Mouse (Mus musculus) adrenal gland, postnatal 25 days (tissue): Measurements from ENCODE around the gene Syf2. TPM values are rescaled to one million over a fixed set of nuclear protein-coding genes. Genes with fewer than 3 reads are reported as not detected.
"Not testable (repeated sequence)": the region's sequence is repeated elsewhere in the genome, so short reads cannot be mapped to it uniquely, and the experiment has no call there.

Experiments used
- DNase-seq: peaks from one replicate; pipeline ENCODE4 v3.0.0; 2021; ENCODE audit warnings: mixed read lengths
- long read RNA-seq: library from polyadenylated mRNA; stranded (forward); transcript quantifications from one replicate; pipeline ENCODE4 v2.0.0, GENCODE M21; 2021
- total RNA-seq: library from RNA; stranded (reverse); gene quantifications from 2 replicates; pipeline ENCODE4 v1.2.3, GENCODE M21; 2021

Gene Syf2
- 109 TPM in 2 replicates for total RNA-seq
- long read RNA-seq, transcript Syf2-201 (7 exons, 1,369 nt): major isoform, 79 of 87 reads
- long read RNA-seq, partial matches to known transcripts: 3 of 87 reads
- long read RNA-seq, other reads (novel, unspliced or antisense): 5 of 87 reads

GRCm38 (mm10) chr4:134930684-134931481, at the start of gene Syf2:
Gene Syf2 (plus strand): TSS chr4:134930898.
- DNase-seq: peak; percentile 95

DNA sequence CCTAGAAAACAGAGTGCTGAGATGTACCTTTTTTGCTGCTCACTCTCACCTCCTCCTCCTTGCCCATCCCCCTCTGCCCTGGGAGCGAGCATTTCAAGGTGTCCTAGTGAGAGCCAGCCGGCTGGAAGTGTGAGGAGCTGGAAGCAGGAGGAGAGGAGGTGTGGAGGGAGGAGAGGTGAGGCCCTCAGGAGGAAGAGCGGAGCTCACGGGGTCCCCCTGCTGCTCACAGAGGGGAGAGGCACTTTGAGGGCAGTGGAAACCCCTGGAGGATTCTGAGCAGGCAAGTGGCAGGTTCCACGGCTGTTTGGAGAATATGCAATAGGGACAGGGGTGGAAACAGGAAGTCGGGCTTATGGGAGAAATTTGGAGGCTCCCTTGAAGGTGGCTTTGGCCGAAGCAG, 47.4 kb upstream of the Syf2 start:
- peak; percentile 28 for DNase-seq

- no peak for DNase-seq
Measured at GRCm38 (mm10) chr4:134883808-134884207, 46.9 kb upstream of the Syf2 start.

DNA sequence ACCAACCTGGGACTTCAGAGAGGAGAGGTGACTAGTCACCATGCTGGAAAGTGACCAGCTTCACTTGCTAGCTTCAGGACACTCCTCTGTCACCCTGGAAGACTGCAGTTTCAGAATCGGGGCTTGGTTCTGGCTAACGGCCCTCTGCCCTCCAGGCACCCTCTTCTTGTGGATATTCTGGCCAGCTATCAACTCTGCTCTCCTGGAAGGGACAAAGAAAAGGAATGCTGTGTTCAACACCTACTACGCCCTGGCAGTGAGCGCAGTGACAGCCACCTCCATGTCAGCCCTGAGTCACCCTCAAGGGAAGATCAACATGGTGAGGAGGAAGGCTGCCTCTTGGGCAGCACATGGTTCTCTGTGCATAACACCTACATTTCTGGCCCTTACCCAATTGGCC, 46.3 kb upstream of the Syf2 start:
- DNase-seq: no peak

- peak; percentile 63 for DNase-seq
Measured at GRCm38 (mm10) chr4:134892096-134892495, 38.6 kb upstream of the Syf2 start.

DNA sequence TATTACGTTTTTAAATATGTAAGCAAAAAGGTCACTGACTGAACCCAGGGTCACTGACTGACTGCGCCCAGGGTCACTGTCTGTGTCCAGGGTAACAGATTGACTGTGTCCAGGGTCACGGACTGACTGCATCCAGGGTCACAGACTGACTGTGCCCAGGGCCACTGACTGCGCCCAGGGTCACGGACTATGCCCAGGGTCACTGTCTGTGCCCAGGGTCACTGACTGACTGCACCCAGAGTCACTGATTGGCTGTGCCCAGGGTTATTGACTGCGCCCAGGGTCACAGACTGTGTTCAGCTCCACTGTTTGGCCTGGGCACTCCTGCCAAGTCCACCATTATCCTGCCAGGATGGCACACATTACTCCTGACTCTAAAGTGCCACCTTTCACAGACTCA, 33.4 kb upstream of the Syf2 start:
- DNase-seq: peak; percentile 64

DNA sequence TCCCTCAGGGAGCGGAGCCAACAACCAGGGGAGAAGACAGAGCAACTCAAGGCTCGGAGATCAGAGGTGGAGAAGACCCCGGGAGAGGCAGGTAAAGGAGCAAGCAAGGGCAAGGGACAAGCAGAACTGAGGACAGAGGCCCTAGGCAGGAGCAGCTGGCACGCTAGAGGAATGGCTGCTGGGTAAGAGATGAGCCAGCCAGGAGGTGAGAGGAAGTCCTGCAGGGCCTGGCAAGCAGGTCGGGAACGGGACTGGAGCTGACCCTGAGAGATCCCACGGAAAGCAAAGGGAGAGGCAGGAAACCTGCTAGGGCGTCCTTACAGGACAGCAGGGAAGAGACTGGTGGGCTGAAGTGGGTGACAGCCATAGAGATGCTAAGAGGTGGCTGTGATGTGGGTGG, 29.6 kb upstream of the Syf2 start:
- no peak for DNase-seq

- peak; percentile 53 for DNase-seq
Measured at GRCm38 (mm10) chr4:134903046-134903445, 27.7 kb upstream of the Syf2 start.

- DNase-seq: not testable (repeated sequence)
Measured at GRCm38 (mm10) chr4:134911406-134911805, 19.3 kb upstream of the Syf2 start.

GRCm38 (mm10) chr4:134913413-134913812, 17.3 kb upstream of the Syf2 start:
- DNase-seq: peak; percentile 84

GRCm38 (mm10) chr4:134914122-134914863, 16.4 kb upstream of the Syf2 start:
- DNase-seq: no peak

DNA sequence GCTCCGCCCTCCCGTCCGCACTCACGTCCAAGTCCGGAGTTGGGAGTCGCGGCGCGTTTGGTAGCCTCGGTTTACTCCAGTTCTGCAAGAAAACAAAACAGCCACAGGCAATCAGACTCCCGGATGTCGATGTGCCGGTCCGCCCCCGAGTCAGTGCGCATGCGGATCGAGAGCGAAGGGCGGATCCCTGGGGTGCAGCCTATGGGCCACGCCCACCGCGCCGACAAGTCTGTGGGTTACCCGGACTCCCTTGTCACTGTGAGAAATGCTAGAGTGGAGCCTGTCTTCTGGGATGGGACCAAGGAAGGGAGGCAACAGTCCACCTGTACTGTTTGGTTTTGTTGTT, 15.9 kb upstream of the Syf2 start, which contains the start of gene Tmem50a:
TSS of gene Tmem50a (minus strand) at position 161 of the 346 bp plus-strand sequence.
- peak; percentile 97 for DNase-seq

- no peak for DNase-seq
Measured at GRCm38 (mm10) chr4:134915223-134916050, 15.3 kb upstream of the Syf2 start.

- no peak for DNase-seq
Measured at GRCm38 (mm10) chr4:134917194-134917593, 13.5 kb upstream of the Syf2 start.

- DNase-seq: peak; percentile 70
Measured at GRCm38 (mm10) chr4:134918381-134918780, 12.3 kb upstream of the Syf2 start.

GRCm38 (mm10) chr4:134919733-134920540, 10.8 kb upstream of the Syf2 start:
- no peak for DNase-seq

GRCm38 (mm10) chr4:134920631-134921030, 10.1 kb upstream of the Syf2 start:
- DNase-seq: no peak

DNA sequence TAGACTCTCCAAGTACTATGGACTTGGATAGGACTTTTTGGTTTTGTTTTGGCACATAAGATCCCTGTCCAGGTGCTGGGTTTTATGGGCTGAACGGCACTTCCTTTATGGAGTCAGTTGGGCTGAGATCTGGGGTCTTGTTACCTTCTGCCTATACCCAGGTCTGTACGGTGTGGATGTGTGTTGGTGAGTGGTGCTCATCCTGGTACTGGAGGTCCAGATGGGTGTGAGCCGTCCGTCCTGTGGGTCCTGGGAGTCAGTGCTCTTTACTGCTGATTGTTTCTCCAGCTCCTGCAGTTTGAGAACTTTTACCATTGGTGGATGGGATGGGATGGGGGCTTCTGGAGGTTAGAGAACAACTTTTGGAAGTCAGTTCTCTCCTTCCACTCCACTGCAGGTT, 9.0 kb upstream of the Syf2 start:
- no peak for DNase-seq

DNA sequence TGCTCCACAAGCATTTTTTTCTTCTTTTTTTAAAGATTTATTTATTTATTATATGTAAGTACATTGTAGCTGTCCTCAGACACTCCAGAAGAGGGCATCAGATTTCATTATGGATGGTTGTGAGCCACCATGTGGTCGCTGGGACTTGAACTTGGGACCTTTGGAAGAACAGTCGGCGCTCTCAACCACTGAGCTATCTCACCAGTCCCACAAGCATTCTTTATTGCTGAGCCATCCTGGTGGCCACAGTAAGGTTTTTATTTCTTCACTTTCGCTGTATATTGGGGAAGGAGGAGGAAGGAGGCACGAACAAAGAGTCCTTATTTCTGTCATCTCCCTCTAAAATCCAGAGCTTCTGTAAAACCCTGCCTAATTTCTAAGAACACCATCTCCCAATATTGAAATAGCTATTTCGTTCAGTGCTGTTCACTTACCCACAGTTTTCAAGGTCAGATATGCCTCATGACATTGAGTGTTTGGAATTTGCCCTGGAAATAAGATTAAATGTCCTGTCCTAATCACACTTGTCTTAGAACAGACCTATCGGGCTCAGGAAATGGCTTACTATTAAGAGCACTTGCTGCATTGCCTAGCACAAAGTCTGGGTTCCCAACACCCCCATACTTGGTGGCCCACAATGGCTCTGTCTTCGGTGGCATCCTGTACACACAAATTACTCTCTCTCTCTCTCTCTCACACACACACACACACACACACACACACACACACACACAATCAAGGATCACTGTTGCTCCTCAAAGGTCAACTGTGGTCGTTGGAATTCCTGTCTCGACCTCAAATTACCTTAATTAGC, 8.4 kb upstream of the Syf2 start:
- DNase-seq: no peak

- peak; percentile 79 for DNase-seq
Measured at GRCm38 (mm10) chr4:134922925-134923244, 7.8 kb upstream of the Syf2 start.
